Mouse (Mus musculus) liver, embryonic 12.5 days (tissue): ENCODE measurements around the gene C030005K15Rik. TPM values are rescaled to one million over a fixed set of nuclear protein-coding genes. Genes with fewer than 3 reads are reported as not detected.

Experiments used
- ATAC-seq: fragments of 200-750 bp; cut with Nextera tagmentation; 2 replicates; pipeline ENCODE4 v1.8.0; 2017; ENCODE audit warnings: moderate number of reproducible peaks, mild to moderate bottlenecking, moderate library complexity
- H3K27ac ChIP-seq: fragments of 300-500 bp; sonication (generic); 2 replicates; pipeline ENCODE4 v1.5.1; 2016; ENCODE audit warnings: mild to moderate bottlenecking
- H3K27me3 ChIP-seq: fragments of 300-500 bp; sonication (generic); replicated peaks from 2 replicates; pipeline ENCODE4 v1.6.1; 2016; ENCODE audit warnings: mild to moderate bottlenecking, moderate library complexity
- H3K36me3 ChIP-seq: fragments of 300-500 bp; sonication (generic); 2 replicates; pipeline ENCODE4 v1.6.1; 2016; ENCODE audit warnings: mild to moderate bottlenecking, moderate library complexity
- H3K4me1 ChIP-seq: fragments of 300-500 bp; sonication (generic); 2 replicates; pipeline ENCODE4 v1.6.1; 2016
- H3K4me2 ChIP-seq: fragments of 300-500 bp; sonication (generic); 2 replicates; pipeline ENCODE4 v1.6.1; 2016; ENCODE audit warnings: mild to moderate bottlenecking, moderate library complexity
- H3K4me3 ChIP-seq: fragments of 300-500 bp; sonication (generic); 2 replicates; pipeline ENCODE4 v1.5.1; 2016; ENCODE audit warnings: mild to moderate bottlenecking, moderate library complexity
- H3K9ac ChIP-seq: fragments of 300-500 bp; sonication (generic); 2 replicates; pipeline ENCODE4 v1.6.1; 2016; ENCODE audit warnings: mild to moderate bottlenecking, moderate library complexity
- H3K9me3 ChIP-seq: fragments of 300-500 bp; sonication (generic); replicated peaks from 2 replicates; pipeline ENCODE4 v1.6.1; 2016; ENCODE audit warnings: mild to moderate bottlenecking, moderate library complexity
- WGBS: fragments of 180-500 bp; shearing (Covaris S2); methylation state at CpG from one replicate; pipeline ENCODE4 v1.1.7; 2016; ENCODE audit not compliant: insufficient replicate concordance; 5-methylcytosine and 5-hydroxymethylcytosine counted together
- polyA plus RNA-seq: library from polyadenylated mRNA; unstranded; fragments of >200 nt; fragmentation: Nextera tagmentation; extraction: Ambion mirVana; gene quantifications from 2 replicates; pipeline ENCODE4 v1.2.1, GENCODE M21; 2016

Gene C030005K15Rik
- polyA plus RNA-seq, 1 experiment from 2014 or later: not detected

- ATAC-seq: no peak
- Histone ChIP-seq H3K4me3 (no peak overlapping the region), H3K9me3 (no peaks in the 10 kb centered on the region), H3K4me1 (no peaks in the 10 kb centered on the region), H3K27ac (no peak overlapping the region), H3K36me3 (no peaks in the 10 kb centered on the region), H3K9ac (no peak overlapping the region), H3K4me2 (no peak overlapping the region), H3K27me3 (no peaks in the 10 kb centered on the region)
These were observed 24.2 kb downstream of the C030005K15Rik start for GRCm38 (mm10) chr10:97702321-97702720.

DNA sequence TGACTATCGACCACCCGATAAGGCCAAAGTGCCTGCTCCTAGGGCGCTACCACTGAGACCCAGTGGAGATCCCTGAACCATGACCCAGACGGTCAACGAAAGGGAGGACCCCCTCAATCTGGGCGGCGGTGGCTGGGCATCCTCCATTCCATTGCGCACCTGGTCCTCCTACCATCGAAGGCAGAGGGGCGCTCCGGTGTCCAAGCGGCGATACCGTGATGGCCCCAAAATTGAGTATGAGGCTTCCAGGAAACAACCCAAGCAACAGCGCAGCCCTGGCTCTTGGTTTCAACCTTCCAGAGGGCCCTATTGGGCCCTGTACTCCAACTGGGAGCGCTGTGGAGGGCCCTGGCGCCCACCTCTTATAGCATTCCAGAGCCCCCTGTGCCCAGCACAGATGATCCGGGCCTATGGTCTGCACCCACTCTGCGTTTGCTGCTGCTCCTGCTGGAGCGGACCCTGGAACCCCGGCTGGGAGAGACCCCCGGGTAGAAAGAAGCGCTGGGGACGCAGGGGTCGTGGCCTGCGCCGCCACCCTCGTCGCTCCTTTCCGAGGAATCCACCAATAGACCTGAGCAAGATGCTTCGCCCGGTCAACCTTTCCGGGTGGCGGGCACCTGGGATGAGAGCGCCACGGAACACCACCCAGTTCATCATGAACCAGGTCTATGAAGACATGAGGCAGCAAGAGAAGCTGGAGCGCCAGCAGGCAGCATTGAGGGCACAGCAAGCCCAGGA, 33.0 kb downstream of the C030005K15Rik start:
- ATAC-seq: 0 out of 2 replicates have a peak, but pooled peaks have one; percentile 27
- Histone ChIP-seq H3K4me3 (no peak overlapping the region), H3K27ac (no peak overlapping the region), H3K9ac (no peak overlapping the region), H3K27me3 (no peaks in the 10 kb centered on the region), H3K4me2 (no peak overlapping the region), H3K36me3 (no peaks in the 10 kb centered on the region), H3K9me3 (peaks cover 17% of the 10 kb centered on the region; the same call in 1 of the 2 replicates), H3K4me1 (no peaks in the 10 kb centered on the region)
- WGBS: 77% methylated on average over 37 of the region's 37 CpGs

DNA sequence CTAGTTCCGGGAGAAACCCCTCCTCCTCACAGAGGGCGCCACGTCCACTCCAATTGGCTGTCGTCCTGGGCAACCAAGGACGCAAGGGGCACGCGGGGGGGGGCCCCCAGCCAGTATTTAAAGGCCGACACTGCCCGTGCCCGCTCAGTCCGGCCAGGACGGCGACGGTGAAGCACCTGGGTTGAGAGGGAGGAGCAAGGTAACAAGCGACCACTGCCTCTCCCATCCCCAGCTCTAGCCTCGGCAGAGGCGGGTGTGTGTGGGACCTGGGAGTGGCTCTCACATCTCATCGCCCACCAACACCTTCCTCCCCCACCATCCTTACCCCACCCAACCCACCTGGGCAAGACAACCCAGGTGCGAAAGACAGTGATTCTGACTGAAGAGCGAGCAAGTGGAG, 33.6 kb downstream of the C030005K15Rik start, which contains the start of gene Ccer1:
TSS of gene Ccer1 (plus strand) at position 147 of the 400 bp plus-strand sequence.
- Histone ChIP-seq H3K27ac (no peak within 1 kb of the TSS), H3K9me3 (peaks cover 17% of the 10 kb centered on the region; the same call in 1 of the 2 replicates), H3K9ac (no peak within 1 kb of the TSS), H3K4me2 (no peak within 1 kb of the TSS), H3K4me1 (no peaks in the 10 kb centered on the region), H3K4me3 (no peak within 1 kb of the TSS), H3K36me3 (no peaks in the 10 kb centered on the region), H3K27me3 (no peaks in the 10 kb centered on the region)
- WGBS: 62% methylated on average over 20 of the region's 20 CpGs
- ATAC-seq: no peak

- ATAC-seq: no peak
- H3K4me3 ChIP-seq: no peak overlapping the region
- H3K9ac ChIP-seq: no peak overlapping the region
- no peak overlapping the region for H3K27ac ChIP-seq
- peaks cover 17% of the 10 kb centered on the region; the same call in 1 of the 2 replicates for H3K9me3 ChIP-seq
- no peaks in the 10 kb centered on the region for H3K4me1 ChIP-seq
- H3K4me2 ChIP-seq: no peak overlapping the region
- no peaks in the 10 kb centered on the region for H3K36me3 ChIP-seq
- WGBS: 74% methylated on average over 3 of the region's 3 CpGs
- no peaks in the 10 kb centered on the region for H3K27me3 ChIP-seq
These were observed 37.1 kb downstream of the C030005K15Rik start for GRCm38 (mm10) chr10:97689425-97689824.

DNA sequence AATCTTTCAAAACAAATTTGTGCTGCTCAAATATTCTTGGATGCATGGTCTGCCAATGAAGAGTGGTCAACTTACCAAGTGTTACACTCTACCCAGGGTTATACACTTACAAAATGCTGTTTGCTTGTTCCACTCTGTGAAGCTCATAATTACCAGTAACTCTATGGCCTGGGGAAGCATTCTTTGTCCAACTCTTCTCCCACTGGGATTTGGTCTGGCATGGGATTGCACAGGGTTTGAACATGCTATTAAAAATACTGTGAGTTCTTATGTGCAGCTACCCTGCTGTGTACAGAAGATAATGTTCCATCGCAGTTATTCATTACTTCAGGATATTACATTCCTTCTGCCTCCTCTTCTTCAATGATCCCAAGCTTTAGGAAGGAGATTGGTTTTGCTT, 39.4 kb downstream of the C030005K15Rik start:
- H3K36me3 ChIP-seq: no peaks in the 10 kb centered on the region
- 75% methylated on average over 1 of the region's 1 CpGs for WGBS
- H3K4me3 ChIP-seq: no peak overlapping the region
- no peak overlapping the region for H3K4me2 ChIP-seq
- no peaks in the 10 kb centered on the region for H3K4me1 ChIP-seq
- no peak overlapping the region for H3K9ac ChIP-seq
- no peaks in the 10 kb centered on the region for H3K9me3 ChIP-seq
- no peaks in the 10 kb centered on the region for H3K27me3 ChIP-seq
- ATAC-seq: no peak
- H3K27ac ChIP-seq: no peak overlapping the region

GRCm38 (mm10) chr10:97682981-97683380, 43.6 kb downstream of the C030005K15Rik start:
- no peak overlapping the region for H3K27ac ChIP-seq
- H3K4me1 ChIP-seq: no peaks in the 10 kb centered on the region
- no peaks in the 10 kb centered on the region for H3K9me3 ChIP-seq
- ATAC-seq: no peak
- H3K9ac ChIP-seq: no peak overlapping the region
- no peaks in the 10 kb centered on the region for H3K36me3 ChIP-seq
- no peak overlapping the region for H3K4me3 ChIP-seq
- H3K27me3 ChIP-seq: no peaks in the 10 kb centered on the region
- no peak overlapping the region for H3K4me2 ChIP-seq

Other genes with a start within 250 kb of the C030005K15Rik start
- 33.5 and 40.6 TPM in 2 replicates for gene Dcn, start 247.1 kb downstream of the C030005K15Rik start, polyA plus RNA-seq
- gene Lum, start 161.6 kb downstream of the C030005K15Rik start, polyA plus RNA-seq: 46.3 and 51.1 TPM in 2 replicates
- 0.10 TPM in 1 of 2 replicates, not detected in the other for gene Kera, start 119.9 kb downstream of the C030005K15Rik start, polyA plus RNA-seq
- gene Epyc, start 82.7 kb downstream of the C030005K15Rik start, polyA plus RNA-seq: 0.23 and 0.48 TPM in 2 replicates
- gene Ccer1, start 33.7 kb downstream of the C030005K15Rik start, polyA plus RNA-seq: not detected in 2 replicates